Mouse (Mus musculus): Measurements from ENCODE around the gene Rnf185. TPM values are rescaled to one million over a fixed set of nuclear protein-coding genes. Genes with fewer than 3 reads are reported as not detected.

The Rnf185 gene
- polyA plus RNA-seq, 1 experiment from 2014 or later, result 42.6 TPM

- no peak for ATAC-seq
- no peak overlapping the region for H3K4me2 ChIP-seq (ENCODE audit: low read length)
- no peak overlapping the region for H3K27ac ChIP-seq (ENCODE audit: low read length)
- H3K9ac ChIP-seq (replicated peaks; ENCODE audit: low read depth, low read length), result no peak overlapping the region
- H3K36me3 ChIP-seq (ENCODE audit: control insufficient read depth, insufficient read depth), result no peaks in the 10 kb centered on the region
- no peak overlapping the region for H3K4me3 ChIP-seq (replicated peaks; ENCODE audit: low read length)
- no peaks in the 10 kb centered on the region for H3K9me3 ChIP-seq (ENCODE audit: control insufficient read depth, low read length)
- H3K4me1 ChIP-seq (replicated peaks; ENCODE audit: control insufficient read depth, insufficient read depth, low read length), result peaks cover 5% of the 10 kb centered on the region; the same call in 1 of the 2 replicates
- 27% methylated on average over 5 of the region's 5 CpGs for WGBS
- H3K27me3 ChIP-seq (replicated peaks; ENCODE audit: control insufficient read depth, insufficient read depth, low read length), result no peaks in the 10 kb centered on the region
Measured at GRCm38 (mm10) chr11:3394520-3394919, 57.6 kb downstream of the Rnf185 start.

DNA sequence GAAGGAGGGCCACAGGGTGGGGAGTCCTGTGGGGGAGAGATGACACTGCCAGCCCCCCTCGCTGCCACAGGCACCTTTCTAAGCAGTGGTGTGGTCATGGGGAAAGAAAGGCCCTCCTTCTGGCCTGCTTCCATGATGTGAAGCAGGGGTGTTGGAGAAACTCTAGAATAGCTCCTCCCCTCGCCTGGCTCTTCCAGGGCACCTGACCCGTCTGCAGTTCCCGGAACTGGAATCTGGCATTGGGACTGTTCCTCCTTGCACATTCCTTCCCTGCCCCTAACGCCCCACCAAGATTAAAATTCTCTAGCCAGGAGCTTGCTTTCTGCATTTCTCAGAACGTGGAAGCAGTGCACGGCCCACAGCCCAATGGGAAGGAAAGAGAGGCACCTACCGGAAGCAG is 59.6 kb downstream of the Rnf185 start:
- no peaks in the 10 kb centered on the region for H3K9me3 ChIP-seq (ENCODE audit: control insufficient read depth, low read length)
- no peaks in the 10 kb centered on the region for H3K36me3 ChIP-seq (ENCODE audit: control insufficient read depth, insufficient read depth)
- 78% methylated on average over 8 of the region's 8 CpGs for WGBS
- no peak for ATAC-seq
- peaks cover 5% of the 10 kb centered on the region; the same call in 1 of the 2 replicates for H3K4me1 ChIP-seq (replicated peaks; ENCODE audit: control insufficient read depth, insufficient read depth, low read length)
- no peak overlapping the region for H3K9ac ChIP-seq (replicated peaks; ENCODE audit: low read depth, low read length)
- H3K27ac ChIP-seq (ENCODE audit: low read length), result no peak overlapping the region
- no peak overlapping the region for H3K4me2 ChIP-seq (ENCODE audit: low read length)
- H3K27me3 ChIP-seq (replicated peaks; ENCODE audit: control insufficient read depth, insufficient read depth, low read length), result no peaks in the 10 kb centered on the region
- H3K4me3 ChIP-seq (replicated peaks; ENCODE audit: low read length), result no peak overlapping the region

GRCm38 (mm10) chr11:3390789-3391188 is 61.4 kb downstream of the Rnf185 start:
- no peak for ATAC-seq
- no peak overlapping the region for H3K9ac ChIP-seq (replicated peaks; ENCODE audit: low read depth, low read length)
- H3K27ac ChIP-seq (ENCODE audit: low read length), result no peak overlapping the region

DNA sequence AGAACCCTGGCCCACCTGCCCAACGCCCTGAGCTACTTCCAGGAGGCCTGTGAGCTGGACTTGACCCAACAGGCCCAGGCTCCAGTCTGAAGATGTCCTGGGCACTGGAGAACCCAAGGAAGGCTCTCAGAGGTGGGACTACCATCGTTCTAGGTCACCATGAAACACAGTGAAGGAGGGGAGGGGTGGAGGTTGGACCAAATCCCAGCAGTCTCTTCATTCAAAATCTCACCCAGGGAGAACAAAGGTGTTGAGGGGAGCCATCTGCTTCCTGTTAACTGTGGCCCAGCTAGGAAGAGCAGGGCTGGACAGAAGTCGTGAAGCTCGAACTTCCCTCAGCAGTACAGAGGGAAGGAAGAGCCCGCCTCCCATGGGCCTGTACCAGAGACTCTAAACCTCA is 62.2 kb downstream of the Rnf185 start:
- 75% methylated on average over 5 of the region's 5 CpGs for WGBS
- ATAC-seq, result no peak

More at GRCm38 (mm10) chr11:3390789-3391188, 61.4 kb downstream of the Rnf185 start:
- Histone ChIP-seq H3K4me2 (ENCODE audit: low read length) (no peak overlapping the region), H3K4me3 (replicated peaks; ENCODE audit: low read length) (no peak overlapping the region), H3K4me1 (replicated peaks; ENCODE audit: control insufficient read depth, insufficient read depth, low read length) (no peaks in the 10 kb centered on the region; the same call in 1 of the 2 replicates), H3K27me3 (replicated peaks; ENCODE audit: control insufficient read depth, insufficient read depth, low read length) (no peaks in the 10 kb centered on the region), H3K36me3 (ENCODE audit: control insufficient read depth, insufficient read depth) (no peaks in the 10 kb centered on the region), H3K9me3 (ENCODE audit: control insufficient read depth, low read length) (no peaks in the 10 kb centered on the region)
- WGBS, result 95% methylated on average over 5 of the region's 5 CpGs

DNA sequence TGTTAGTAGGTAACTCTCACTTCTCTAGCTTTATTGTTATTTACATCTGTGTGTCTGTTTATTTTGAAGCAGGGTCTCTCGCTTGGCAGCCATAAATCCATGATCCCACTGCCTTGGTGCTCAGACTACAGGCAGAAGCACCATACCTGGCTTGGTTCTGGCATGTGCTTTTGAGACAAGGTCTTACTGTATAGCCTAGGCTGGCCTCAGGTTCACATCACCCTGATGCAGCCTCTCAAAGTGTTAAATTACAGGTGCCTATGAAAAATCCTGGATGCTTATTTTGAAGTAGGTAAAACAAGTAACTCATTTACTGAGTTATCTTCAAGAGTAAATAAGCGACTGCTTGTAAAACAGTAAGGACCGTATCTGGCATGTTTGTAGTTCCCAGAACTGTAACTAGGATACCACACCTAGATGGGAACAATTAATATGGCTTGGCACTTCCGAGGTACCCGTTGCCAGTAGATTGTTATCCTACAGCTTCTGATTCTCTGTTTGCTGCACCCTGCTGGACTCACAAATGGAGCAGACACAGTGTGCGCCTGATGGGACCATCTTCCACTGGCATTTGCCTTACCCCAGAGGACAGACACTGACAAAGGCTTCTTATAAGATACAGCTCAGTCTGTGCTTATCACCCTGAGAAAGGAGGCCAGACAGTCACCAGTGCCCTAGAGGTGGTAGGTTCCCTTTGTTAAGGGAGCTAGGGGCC is 64.5 kb downstream of the Rnf185 start:
- Histone ChIP-seq H3K4me1 (replicated peaks; ENCODE audit: control insufficient read depth, insufficient read depth, low read length) (no peaks in the 10 kb centered on the region), H3K36me3 (ENCODE audit: control insufficient read depth, insufficient read depth) (no peaks in the 10 kb centered on the region), H3K9me3 (ENCODE audit: control insufficient read depth, low read length) (0 out of 2 replicates have a peak, but pooled peaks cover 2% of the 10 kb centered on the region), H3K4me3 (replicated peaks; ENCODE audit: low read length) (no peak overlapping the region), H3K9ac (replicated peaks; ENCODE audit: low read depth, low read length) (no peak overlapping the region), H3K27ac (ENCODE audit: low read length) (no peak overlapping the region), H3K4me2 (ENCODE audit: low read length) (no peak overlapping the region), H3K27me3 (replicated peaks; ENCODE audit: control insufficient read depth, insufficient read depth, low read length) (no peaks in the 10 kb centered on the region)
- ATAC-seq, result no peak
- WGBS, result 88% methylated on average over 6 of the region's 6 CpGs

More for the DNA sequence above, 62.2 kb downstream of the Rnf185 start:
- Histone ChIP-seq H3K4me1 (replicated peaks; ENCODE audit: control insufficient read depth, insufficient read depth, low read length) (no peaks in the 10 kb centered on the region), H3K9me3 (ENCODE audit: control insufficient read depth, low read length) (no peaks in the 10 kb centered on the region), H3K9ac (replicated peaks; ENCODE audit: low read depth, low read length) (no peak overlapping the region), H3K4me2 (ENCODE audit: low read length) (no peak overlapping the region), H3K27ac (ENCODE audit: low read length) (no peak overlapping the region), H3K36me3 (ENCODE audit: control insufficient read depth, insufficient read depth) (no peaks in the 10 kb centered on the region), H3K4me3 (replicated peaks; ENCODE audit: low read length) (no peak overlapping the region), H3K27me3 (replicated peaks; ENCODE audit: control insufficient read depth, insufficient read depth, low read length) (no peaks in the 10 kb centered on the region)

GRCm38 (mm10) chr11:3386941-3387368 is 65.2 kb downstream of the Rnf185 start:
- no peaks in the 10 kb centered on the region for H3K36me3 ChIP-seq (ENCODE audit: control insufficient read depth, insufficient read depth)
- no peak overlapping the region for H3K27ac ChIP-seq (ENCODE audit: low read length)
- no peak overlapping the region for H3K4me3 ChIP-seq (replicated peaks; ENCODE audit: low read length)
- no peaks in the 10 kb centered on the region for H3K27me3 ChIP-seq (replicated peaks; ENCODE audit: control insufficient read depth, insufficient read depth, low read length)
- 0 out of 2 replicates have a peak, but pooled peaks cover 2% of the 10 kb centered on the region for H3K9me3 ChIP-seq (ENCODE audit: control insufficient read depth, low read length)
- peak; percentile 79 for ATAC-seq
- WGBS, result 25% methylated on average over 4 of the region's 4 CpGs
- no peaks in the 10 kb centered on the region for H3K4me1 ChIP-seq (replicated peaks; ENCODE audit: control insufficient read depth, insufficient read depth, low read length)
- H3K4me2 ChIP-seq (ENCODE audit: low read length), result no peak overlapping the region
- H3K9ac ChIP-seq (replicated peaks; ENCODE audit: low read depth, low read length), result no peak overlapping the region

- Histone ChIP-seq H3K27me3 (replicated peaks; ENCODE audit: control insufficient read depth, insufficient read depth, low read length) (no peaks in the 10 kb centered on the region), H3K27ac (ENCODE audit: low read length) (no peak overlapping the region), H3K36me3 (ENCODE audit: control insufficient read depth, insufficient read depth) (no peaks in the 10 kb centered on the region), H3K4me3 (replicated peaks; ENCODE audit: low read length) (no peak overlapping the region), H3K4me2 (ENCODE audit: low read length) (no peak overlapping the region), H3K9me3 (ENCODE audit: control insufficient read depth, low read length) (0 out of 2 replicates have a peak, but pooled peaks cover 2% of the 10 kb centered on the region), H3K4me1 (replicated peaks; ENCODE audit: control insufficient read depth, insufficient read depth, low read length) (no peaks in the 10 kb centered on the region), H3K9ac (replicated peaks; ENCODE audit: low read depth, low read length) (no peak overlapping the region)
- 55% methylated on average over 5 of the region's 5 CpGs for WGBS
- no peak for ATAC-seq
Measured at GRCm38 (mm10) chr11:3382602-3383594, 69.3 kb downstream of the Rnf185 start.

- Histone ChIP-seq H3K27me3 (replicated peaks; ENCODE audit: control insufficient read depth, insufficient read depth, low read length) (no peaks in the 10 kb centered on the region), H3K36me3 (ENCODE audit: control insufficient read depth, insufficient read depth) (no peaks in the 10 kb centered on the region), H3K4me1 (replicated peaks; ENCODE audit: control insufficient read depth, insufficient read depth, low read length) (no peaks in the 10 kb centered on the region), H3K4me2 (ENCODE audit: low read length) (no peak overlapping the region), H3K9ac (replicated peaks; ENCODE audit: low read depth, low read length) (no peak overlapping the region), H3K4me3 (replicated peaks; ENCODE audit: low read length) (no peak overlapping the region), H3K27ac (ENCODE audit: low read length) (no peak overlapping the region), H3K9me3 (ENCODE audit: control insufficient read depth, low read length) (0 out of 2 replicates have a peak, but pooled peaks cover 2% of the 10 kb centered on the region)
- ATAC-seq, result no peak
- whole genome bisulfite sequencing, result 97% methylated on average over 6 of the region's 6 CpGs
Measured at GRCm38 (mm10) chr11:3381148-3381814, 70.9 kb downstream of the Rnf185 start.
